Mouse (Mus musculus) central nervous system, embryonic 14 days (tissue): ENCODE data around the gene Nrp1. TPM values are rescaled to one million over a fixed set of nuclear protein-coding genes. Genes with fewer than 3 reads are reported as not detected.

Experiments used
- polyA plus RNA-seq: library from polyadenylated mRNA; depleted of rRNA; stranded (reverse); fragments of >200 nt; gene quantifications from 2 replicates; pipeline ENCODE4 v1.2.3, GENCODE M21; 2012; rRNA removed

The Nrp1 gene
- polyA plus RNA-seq: 34.9 and 38.1 TPM in 2 replicates

DNA sequence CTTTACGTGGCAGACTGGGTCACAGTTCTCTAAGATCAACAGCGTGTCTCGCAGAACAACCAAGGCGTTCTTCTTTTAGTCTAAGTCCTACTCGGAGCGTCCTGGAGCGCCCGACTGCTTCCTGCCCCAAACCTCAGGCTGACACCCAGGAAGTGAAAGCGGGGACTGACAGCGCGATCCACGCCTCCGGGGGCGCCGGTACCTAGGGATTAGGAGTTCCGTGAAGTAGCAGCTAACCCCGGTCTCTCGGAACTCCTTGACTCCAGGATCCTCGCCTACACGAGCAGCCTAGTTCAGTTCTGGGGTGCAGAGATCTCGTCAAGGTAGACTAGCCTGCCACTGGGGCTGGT is at the start of gene Nrp1:
Gene Nrp1 (plus strand): TSS at position 199 of the 350 bp plus-strand sequence.

